Mouse (Mus musculus): ENCODE results near the gene Spp1. TPM values are rescaled to one million over a fixed set of nuclear protein-coding genes. Genes with fewer than 3 reads are reported as not detected.
A peak's percentile ranks its signal among the peaks of the same experiment; 100 is the strongest.

The Spp1 gene
- 2.0 and 6.4 TPM in 2 replicates for polyA plus RNA-seq (2016; fragmentation: Nextera tagmentation; extraction: Ambion mirVana)

GRCm38 (mm10) chr5:104434835-104435301, at the start of gene Spp1:
Gene Spp1 (plus strand): TSS chr5:104435118.
- Histone ChIP-seq H3K36me3 (no peaks in the 10 kb centered on the region), H3K4me1 (peaks cover 10% of the 10 kb centered on the region; the same call in 1 of the 2 replicates), H3K27ac (peak within 1 kb of the TSS; percentile 30; the same call in 1 of the 2 replicates), H3K9me3 (replicated peaks) (no peaks in the 10 kb centered on the region), H3K27me3 (ENCODE audit: low read depth, poor library complexity, severe bottlenecking) (no peaks in the 10 kb centered on the region), H3K4me3 (no peak within 1 kb of the TSS)
- no peak for DNase-seq (ENCODE audit: low spot score)
- 77% methylated on average over 7 of the region's 7 CpGs for WGBS

GRCm38 (mm10) chr5:104385521-104385920, 49.4 kb upstream of the Spp1 start:
- H3K27ac ChIP-seq = no peak overlapping the region
- WGBS = 94% methylated on average over 16 of the region's 16 CpGs

GRCm38 (mm10) chr5:104386908-104387307, 48.0 kb upstream of the Spp1 start:
- Histone ChIP-seq H3K4me3 (no peak overlapping the region), H3K27me3 (ENCODE audit: low read depth, poor library complexity, severe bottlenecking) (no peaks in the 10 kb centered on the region), H3K36me3 (no peaks in the 10 kb centered on the region), H3K27ac (no peak overlapping the region), H3K4me1 (peaks cover 12% of the 10 kb centered on the region), H3K9me3 (replicated peaks) (no peaks in the 10 kb centered on the region)
- DNase-seq (ENCODE audit: low spot score) = no peak
- 84% methylated on average over 5 of the region's 5 CpGs for WGBS

More at GRCm38 (mm10) chr5:104385521-104385920, 49.4 kb upstream of the Spp1 start:
- no peak overlapping the region for H3K4me3 ChIP-seq
- H3K9me3 ChIP-seq (replicated peaks) = no peaks in the 10 kb centered on the region
- no peak for DNase-seq (ENCODE audit: low spot score)
- H3K4me1 ChIP-seq = peaks cover 12% of the 10 kb centered on the region
- no peaks in the 10 kb centered on the region for H3K27me3 ChIP-seq (ENCODE audit: low read depth, poor library complexity, severe bottlenecking)
- no peaks in the 10 kb centered on the region for H3K36me3 ChIP-seq

GRCm38 (mm10) chr5:104390962-104391361, 44.0 kb upstream of the Spp1 start:
- H3K27me3 ChIP-seq (ENCODE audit: low read depth, poor library complexity, severe bottlenecking) = no peaks in the 10 kb centered on the region
- WGBS = 91% methylated on average over 2 of the region's 2 CpGs
- H3K4me3 ChIP-seq = no peak overlapping the region
- no peak for DNase-seq (ENCODE audit: low spot score)
- no peaks in the 10 kb centered on the region for H3K9me3 ChIP-seq (replicated peaks)
- H3K36me3 ChIP-seq = no peaks in the 10 kb centered on the region
- H3K27ac ChIP-seq = no peak overlapping the region
- H3K4me1 ChIP-seq = no peaks in the 10 kb centered on the region

- no peaks in the 10 kb centered on the region for H3K36me3 ChIP-seq
- H3K27ac ChIP-seq = no peak overlapping the region
- no peak overlapping the region for H3K4me3 ChIP-seq
- 88% methylated on average over 5 of the region's 5 CpGs for WGBS
- H3K4me1 ChIP-seq = peaks cover 3% of the 10 kb centered on the region; the same call in 1 of the 2 replicates
- H3K27me3 ChIP-seq (ENCODE audit: low read depth, poor library complexity, severe bottlenecking) = no peaks in the 10 kb centered on the region
- no peaks in the 10 kb centered on the region for H3K9me3 ChIP-seq (replicated peaks)
- DNase-seq (ENCODE audit: low spot score) = no peak
Observed at GRCm38 (mm10) chr5:104392784-104393183, 42.1 kb upstream of the Spp1 start.

- Histone ChIP-seq H3K4me3 (no peak overlapping the region), H3K9me3 (replicated peaks) (no peaks in the 10 kb centered on the region), H3K36me3 (no peaks in the 10 kb centered on the region), H3K4me1 (peaks cover 25% of the 10 kb centered on the region), H3K27me3 (ENCODE audit: low read depth, poor library complexity, severe bottlenecking) (no peaks in the 10 kb centered on the region), H3K27ac (no peak overlapping the region)
- no peak for DNase-seq (ENCODE audit: low spot score)
- WGBS = 84% methylated on average over 6 of the region's 6 CpGs
Observed at GRCm38 (mm10) chr5:104396286-104396685, 38.6 kb upstream of the Spp1 start.

- peaks cover 35% of the 10 kb centered on the region for H3K4me1 ChIP-seq
- no peak for DNase-seq (ENCODE audit: low spot score)
- H3K9me3 ChIP-seq (replicated peaks) = no peaks in the 10 kb centered on the region
- H3K4me3 ChIP-seq = no peak overlapping the region
- no peaks in the 10 kb centered on the region for H3K27me3 ChIP-seq (ENCODE audit: low read depth, poor library complexity, severe bottlenecking)
- no peaks in the 10 kb centered on the region for H3K36me3 ChIP-seq
- H3K27ac ChIP-seq = 0 out of 2 replicates have a peak overlapping the region, but pooled peaks have one; percentile 30
- 74% methylated on average over 1 of the region's 1 CpGs for WGBS
Observed at GRCm38 (mm10) chr5:104398001-104398400, 36.9 kb upstream of the Spp1 start.

GRCm38 (mm10) chr5:104399291-104399950, 35.5 kb upstream of the Spp1 start:
- no peaks in the 10 kb centered on the region for H3K36me3 ChIP-seq
- peak overlapping the region; percentile 42; the same call in 1 of the 2 replicates for H3K27ac ChIP-seq
- H3K27me3 ChIP-seq (ENCODE audit: low read depth, poor library complexity, severe bottlenecking) = no peaks in the 10 kb centered on the region
- no peak overlapping the region for H3K4me3 ChIP-seq
- no peak for DNase-seq (ENCODE audit: low spot score)
- WGBS = 75% methylated on average over 9 of the region's 9 CpGs
- no peaks in the 10 kb centered on the region for H3K9me3 ChIP-seq (replicated peaks)
- peaks cover 42% of the 10 kb centered on the region for H3K4me1 ChIP-seq

- no peak for DNase-seq (ENCODE audit: low spot score)
- H3K4me3 ChIP-seq = no peak overlapping the region
- H3K4me1 ChIP-seq = peaks cover 47% of the 10 kb centered on the region
- peak overlapping the region; percentile 42; the same call in 1 of the 2 replicates for H3K27ac ChIP-seq
- WGBS = 58% methylated on average over 1 of the region's 1 CpGs
- no peaks in the 10 kb centered on the region for H3K36me3 ChIP-seq
- H3K9me3 ChIP-seq (replicated peaks) = no peaks in the 10 kb centered on the region
- H3K27me3 ChIP-seq (ENCODE audit: low read depth, poor library complexity, severe bottlenecking) = no peaks in the 10 kb centered on the region
Observed at GRCm38 (mm10) chr5:104399970-104400369, 34.9 kb upstream of the Spp1 start.

GRCm38 (mm10) chr5:104402651-104403050, 32.3 kb upstream of the Spp1 start:
- no peaks in the 10 kb centered on the region for H3K27me3 ChIP-seq (ENCODE audit: low read depth, poor library complexity, severe bottlenecking)
- no peak overlapping the region for H3K4me3 ChIP-seq
- H3K4me1 ChIP-seq = peaks cover 71% of the 10 kb centered on the region
- no peak for DNase-seq (ENCODE audit: low spot score)
- 67% methylated on average over 3 of the region's 3 CpGs for WGBS
- H3K27ac ChIP-seq = no peak overlapping the region
- no peaks in the 10 kb centered on the region for H3K36me3 ChIP-seq
- H3K9me3 ChIP-seq (replicated peaks) = no peaks in the 10 kb centered on the region

- Histone ChIP-seq H3K36me3 (no peaks in the 10 kb centered on the region), H3K27ac (0 out of 2 replicates have a peak overlapping the region, but pooled peaks have one; percentile 6), H3K4me1 (peaks cover 69% of the 10 kb centered on the region), H3K4me3 (no peak overlapping the region), H3K27me3 (ENCODE audit: low read depth, poor library complexity, severe bottlenecking) (no peaks in the 10 kb centered on the region), H3K9me3 (replicated peaks) (no peaks in the 10 kb centered on the region)
- no peak for DNase-seq (ENCODE audit: low spot score)
- whole genome bisulfite sequencing = 74% methylated on average over 3 of the region's 3 CpGs
Observed at GRCm38 (mm10) chr5:104403351-104403750, 31.6 kb upstream of the Spp1 start.

- H3K27me3 ChIP-seq (ENCODE audit: low read depth, poor library complexity, severe bottlenecking) = no peaks in the 10 kb centered on the region
- peak overlapping the region; percentile 23; the same call in 1 of the 2 replicates for H3K27ac ChIP-seq
- peaks cover 65% of the 10 kb centered on the region for H3K4me1 ChIP-seq
- H3K9me3 ChIP-seq (replicated peaks) = no peaks in the 10 kb centered on the region
- H3K36me3 ChIP-seq = no peaks in the 10 kb centered on the region
- no peak for DNase-seq (ENCODE audit: low spot score)
- 88% methylated on average over 7 of the region's 7 CpGs for WGBS
- H3K4me3 ChIP-seq = no peak overlapping the region
Observed at GRCm38 (mm10) chr5:104404551-104404950, 30.4 kb upstream of the Spp1 start.

- Histone ChIP-seq H3K9me3 (replicated peaks) (no peaks in the 10 kb centered on the region), H3K4me1 (peaks cover 60% of the 10 kb centered on the region), H3K36me3 (no peaks in the 10 kb centered on the region), H3K4me3 (no peak overlapping the region), H3K27ac (peak overlapping the region; percentile 91; the same call in 1 of the 2 replicates), H3K27me3 (ENCODE audit: low read depth, poor library complexity, severe bottlenecking) (no peaks in the 10 kb centered on the region)
- no peak for DNase-seq (ENCODE audit: low spot score)
- 67% methylated on average over 3 of the region's 3 CpGs for WGBS
Observed at GRCm38 (mm10) chr5:104405051-104405450, 29.9 kb upstream of the Spp1 start.

Data from limb, embryonic 10.5 days (tissue).